Mouse (Mus musculus) forebrain, embryonic 13.5 days (tissue): Measurements from ENCODE around the gene St3gal3. TPM values are rescaled to one million over a fixed set of nuclear protein-coding genes. Genes with fewer than 3 reads are reported as not detected.

Source experiments
- ATAC-seq: fragments of 200-750 bp; cut with Nextera tagmentation; 2 replicates; pipeline ENCODE4 v1.8.0; 2017
- H3K27ac ChIP-seq: fragments of 300-500 bp; sonication (generic); 2 replicates; pipeline ENCODE4 v1.5.1; 2015; ENCODE audit warnings: inconsistent platforms, mild to moderate bottlenecking, moderate library complexity
- H3K27me3 ChIP-seq: fragments of 300-500 bp; sonication (generic); 2 replicates; pipeline ENCODE4 v1.6.1; 2015; ENCODE audit warnings: mild to moderate bottlenecking, inconsistent platforms
- H3K36me3 ChIP-seq: fragments of 300-500 bp; sonication (generic); 2 replicates; pipeline ENCODE4 v1.6.1; 2015; ENCODE audit warnings: mild to moderate bottlenecking, inconsistent platforms; ENCODE audit not compliant: poor library complexity, severe bottlenecking
- H3K4me1 ChIP-seq: fragments of 300-500 bp; sonication (generic); 2 replicates; pipeline ENCODE4 v1.6.1; 2015; ENCODE audit warnings: inconsistent platforms
- H3K4me2 ChIP-seq: fragments of 300-500 bp; sonication (generic); 2 replicates; pipeline ENCODE4 v1.6.1; 2015; ENCODE audit warnings: inconsistent platforms, mild to moderate bottlenecking, moderate library complexity
- H3K4me3 ChIP-seq: fragments of 300-500 bp; sonication (generic); 2 replicates; pipeline ENCODE4 v1.5.1; 2015; ENCODE audit warnings: mild to moderate bottlenecking, inconsistent platforms
- H3K9ac ChIP-seq: fragments of 300-500 bp; sonication (generic); 2 replicates; pipeline ENCODE4 v1.6.1; 2015; ENCODE audit warnings: mild to moderate bottlenecking, inconsistent platforms
- H3K9me3 ChIP-seq: fragments of 300-500 bp; sonication (generic); replicated peaks from 2 replicates; pipeline ENCODE4 v1.6.1; 2016; ENCODE audit warnings: inconsistent platforms
- WGBS: fragments of 180-500 bp; shearing (Covaris S2); methylation state at CpG from one replicate; pipeline ENCODE4 v1.1.7; 2015; 5-methylcytosine and 5-hydroxymethylcytosine counted together
- polyA plus RNA-seq: library from polyadenylated mRNA; unstranded; fragments of >200 nt; fragmentation: Nextera tagmentation; extraction: Ambion mirVana; gene quantifications from 2 replicates; pipeline ENCODE4 v1.2.1, GENCODE M21; 2015

St3gal3 gene
- polyA plus RNA-seq, 1 experiment from 2014 or later = 9.2 TPM

GRCm38 (mm10) chr4:118059816-118060475, 74.8 kb downstream of the St3gal3 start:
- ATAC-seq = no peak
- 66% methylated on average over 11 of the region's 11 CpGs for WGBS
- H3K4me2 ChIP-seq = no peak overlapping the region
- no peak overlapping the region for H3K9ac ChIP-seq
- 0 out of 2 replicates have a peak, but pooled peaks cover 5% of the 10 kb centered on the region for H3K4me1 ChIP-seq
- no peaks in the 10 kb centered on the region for H3K27me3 ChIP-seq
- no peak overlapping the region for H3K27ac ChIP-seq
- H3K9me3 ChIP-seq = no peaks in the 10 kb centered on the region
- no peak overlapping the region for H3K4me3 ChIP-seq
- H3K36me3 ChIP-seq = no peaks in the 10 kb centered on the region

GRCm38 (mm10) chr4:118058116-118058677, 76.5 kb downstream of the St3gal3 start:
- 0 out of 2 replicates have a peak overlapping the region, but pooled peaks have one; percentile 6 for H3K27ac ChIP-seq
- no peak overlapping the region for H3K9ac ChIP-seq
- H3K36me3 ChIP-seq = no peaks in the 10 kb centered on the region
- H3K4me1 ChIP-seq = 0 out of 2 replicates have a peak, but pooled peaks cover 5% of the 10 kb centered on the region
- H3K9me3 ChIP-seq = no peaks in the 10 kb centered on the region
- WGBS = 68% methylated on average over 12 of the region's 12 CpGs
- no peak overlapping the region for H3K4me3 ChIP-seq
- H3K4me2 ChIP-seq = no peak overlapping the region
- no peaks in the 10 kb centered on the region for H3K27me3 ChIP-seq
- ATAC-seq = no peak

- no peaks in the 10 kb centered on the region for H3K36me3 ChIP-seq
- no peak overlapping the region for H3K4me3 ChIP-seq
- no peak overlapping the region for H3K9ac ChIP-seq
- no peaks in the 10 kb centered on the region for H3K27me3 ChIP-seq
- no peak overlapping the region for H3K4me2 ChIP-seq
- ATAC-seq = no peak
- no peak overlapping the region for H3K27ac ChIP-seq
- H3K4me1 ChIP-seq = 0 out of 2 replicates have a peak, but pooled peaks cover 5% of the 10 kb centered on the region
- WGBS = 52% methylated on average over 2 of the region's 2 CpGs
- H3K9me3 ChIP-seq = no peaks in the 10 kb centered on the region
Measured at GRCm38 (mm10) chr4:118057076-118057475, 77.6 kb downstream of the St3gal3 start.

- no peaks in the 10 kb centered on the region for H3K36me3 ChIP-seq
- H3K4me3 ChIP-seq = no peak overlapping the region
- ATAC-seq = no peak
- no peaks in the 10 kb centered on the region for H3K9me3 ChIP-seq
- no peak overlapping the region for H3K27ac ChIP-seq
- H3K9ac ChIP-seq = no peak overlapping the region
- H3K4me2 ChIP-seq = no peak overlapping the region
- WGBS = 80% methylated on average over 8 of the region's 8 CpGs
- no peaks in the 10 kb centered on the region for H3K4me1 ChIP-seq
- H3K27me3 ChIP-seq = no peaks in the 10 kb centered on the region
Measured at GRCm38 (mm10) chr4:118054615-118055014, 80.1 kb downstream of the St3gal3 start.

GRCm38 (mm10) chr4:118053904-118054303, 80.8 kb downstream of the St3gal3 start:
- 88% methylated on average over 6 of the region's 6 CpGs for WGBS
- H3K36me3 ChIP-seq = no peaks in the 10 kb centered on the region
- no peaks in the 10 kb centered on the region for H3K9me3 ChIP-seq
- no peak overlapping the region for H3K4me2 ChIP-seq
- H3K4me1 ChIP-seq = no peaks in the 10 kb centered on the region
- H3K4me3 ChIP-seq = no peak overlapping the region
- no peak overlapping the region for H3K27ac ChIP-seq
- no peak overlapping the region for H3K9ac ChIP-seq
- no peaks in the 10 kb centered on the region for H3K27me3 ChIP-seq
- ATAC-seq = no peak

- no peaks in the 10 kb centered on the region for H3K4me1 ChIP-seq
- WGBS = 86% methylated on average over 12 of the region's 12 CpGs
- H3K27ac ChIP-seq = no peak overlapping the region
- H3K27me3 ChIP-seq = no peaks in the 10 kb centered on the region
- H3K36me3 ChIP-seq = no peaks in the 10 kb centered on the region
- H3K4me3 ChIP-seq = no peak overlapping the region
- ATAC-seq = no peak
- H3K9ac ChIP-seq = no peak overlapping the region
- no peaks in the 10 kb centered on the region for H3K9me3 ChIP-seq
- no peak overlapping the region for H3K4me2 ChIP-seq
Measured at GRCm38 (mm10) chr4:118049606-118050302, 85.0 kb downstream of the St3gal3 start.

- ATAC-seq = no peak
- 77% methylated on average over 9 of the region's 9 CpGs for WGBS
Measured at GRCm38 (mm10) chr4:118044510-118044909, 90.2 kb downstream of the St3gal3 start.

GRCm38 (mm10) chr4:118043331-118044002, 91.2 kb downstream of the St3gal3 start:
- no peak for ATAC-seq
- Histone ChIP-seq H3K9ac (no peak overlapping the region), H3K27me3 (no peaks in the 10 kb centered on the region), H3K9me3 (no peaks in the 10 kb centered on the region), H3K36me3 (no peaks in the 10 kb centered on the region), H3K4me1 (0 out of 2 replicates have a peak, but pooled peaks cover 3% of the 10 kb centered on the region), H3K27ac (no peak overlapping the region), H3K4me3 (no peak overlapping the region), H3K4me2 (no peak overlapping the region)
- 93% methylated on average over 8 of the region's 8 CpGs for WGBS

More at GRCm38 (mm10) chr4:118044510-118044909, 90.2 kb downstream of the St3gal3 start:
- H3K4me1 ChIP-seq = 0 out of 2 replicates have a peak, but pooled peaks cover 1% of the 10 kb centered on the region
- no peak overlapping the region for H3K9ac ChIP-seq
- no peaks in the 10 kb centered on the region for H3K27me3 ChIP-seq
- no peaks in the 10 kb centered on the region for H3K36me3 ChIP-seq
- H3K4me2 ChIP-seq = no peak overlapping the region
- no peaks in the 10 kb centered on the region for H3K9me3 ChIP-seq
- no peak overlapping the region for H3K27ac ChIP-seq
- no peak overlapping the region for H3K4me3 ChIP-seq

- ATAC-seq = no peak
- WGBS = 89% methylated on average over 7 of the region's 7 CpGs
- no peak overlapping the region for H3K4me3 ChIP-seq
- H3K4me1 ChIP-seq = peaks cover 4% of the 10 kb centered on the region
- no peak overlapping the region for H3K27ac ChIP-seq
- H3K9me3 ChIP-seq = no peaks in the 10 kb centered on the region
- H3K4me2 ChIP-seq = no peak overlapping the region
- H3K36me3 ChIP-seq = no peaks in the 10 kb centered on the region
- H3K9ac ChIP-seq = no peak overlapping the region
- H3K27me3 ChIP-seq = no peaks in the 10 kb centered on the region
Measured at GRCm38 (mm10) chr4:118042671-118043320, 91.9 kb downstream of the St3gal3 start.

- Histone ChIP-seq H3K9me3 (no peaks in the 10 kb centered on the region), H3K9ac (no peak overlapping the region), H3K4me1 (peaks cover 9% of the 10 kb centered on the region), H3K4me2 (no peak overlapping the region), H3K27me3 (no peaks in the 10 kb centered on the region), H3K36me3 (no peaks in the 10 kb centered on the region), H3K27ac (no peak overlapping the region), H3K4me3 (no peak overlapping the region)
- 67% methylated on average over 9 of the region's 9 CpGs for WGBS
- no peak for ATAC-seq
Measured at GRCm38 (mm10) chr4:118041145-118041544, 93.6 kb downstream of the St3gal3 start.

GRCm38 (mm10) chr4:118040650-118041049, 94.1 kb downstream of the St3gal3 start:
- Histone ChIP-seq H3K4me1 (peaks cover 9% of the 10 kb centered on the region), H3K4me3 (no peak overlapping the region), H3K9ac (no peak overlapping the region), H3K27ac (no peak overlapping the region), H3K9me3 (no peaks in the 10 kb centered on the region), H3K36me3 (no peaks in the 10 kb centered on the region), H3K4me2 (no peak overlapping the region), H3K27me3 (no peaks in the 10 kb centered on the region)
- ATAC-seq = no peak
- WGBS = 72% methylated on average over 4 of the region's 4 CpGs
